Mouse (Mus musculus): ENCODE results near the gene Prmt3.

- TF ChIP-seq EP300 (IDR thresholded peaks at IDR 0.05; ENCODE audit: low read depth) (no peak), CTCF (IDR thresholded peaks at IDR 0.05; ENCODE audit: low read depth) (no peak)
These were observed 7.0 kb downstream of the Prmt3 start for GRCm38 (mm10) chr7:49785141-49785540.
